Mouse (Mus musculus): ENCODE results near the gene Pdlim7. TPM values are rescaled to one million over a fixed set of nuclear protein-coding genes. Genes with fewer than 3 reads are reported as not detected.

Gene Pdlim7
- total RNA-seq (2021): 100 to 1,000 TPM; 450 to 533 TPM
- long read RNA-seq, experiment 1, partial matches to known transcripts: 456 of 520 reads
- long read RNA-seq, experiment 1, other reads (novel, unspliced or antisense): 59 of 520 reads
- long read RNA-seq, experiment 2, partial matches to known transcripts: 404 of 459 reads
- long read RNA-seq, experiment 2, other reads (novel, unspliced or antisense): 52 of 459 reads

- peak; percentile 94 for DNase-seq (ENCODE audit: low spot score)
Measured at GRCm38 (mm10) chr13:55513111-55513748, at the start of gene Pdlim7. Gene Pdlim7 (minus strand): TSS chr13:55513676.

- DNase-seq (ENCODE audit: low spot score): no peak
Measured at GRCm38 (mm10) chr13:55557499-55557898, 44.0 kb upstream of the Pdlim7 start.

- no peak for DNase-seq (ENCODE audit: low spot score)
Measured at GRCm38 (mm10) chr13:55555921-55556320, 42.4 kb upstream of the Pdlim7 start.

- no peak for DNase-seq (ENCODE audit: low spot score)
Measured at GRCm38 (mm10) chr13:55549061-55549460, 35.6 kb upstream of the Pdlim7 start.

GRCm38 (mm10) chr13:55548426-55548825 is 35.0 kb upstream of the Pdlim7 start:
- no peak for DNase-seq (ENCODE audit: low spot score)

GRCm38 (mm10) chr13:55547916-55548315 is 34.4 kb upstream of the Pdlim7 start:
- peak; percentile 63 for DNase-seq (ENCODE audit: low spot score)

GRCm38 (mm10) chr13:55544792-55545191 is 31.3 kb upstream of the Pdlim7 start:
- DNase-seq (ENCODE audit: low spot score): no peak

GRCm38 (mm10) chr13:55543447-55543846 is 30.0 kb upstream of the Pdlim7 start:
- no peak for DNase-seq (ENCODE audit: low spot score)

- DNase-seq (ENCODE audit: low spot score): no peak
Measured at GRCm38 (mm10) chr13:55542891-55543290, 29.4 kb upstream of the Pdlim7 start.

GRCm38 (mm10) chr13:55540933-55541332 is 27.5 kb upstream of the Pdlim7 start:
- DNase-seq (ENCODE audit: low spot score): no peak

- DNase-seq (ENCODE audit: low spot score): peak; percentile 99
Measured at GRCm38 (mm10) chr13:55536194-55537175, 23.0 kb upstream of the Pdlim7 start, which contains the start of gene Ddx41. Gene Ddx41 (minus strand): TSS chr13:55536658.

GRCm38 (mm10) chr13:55535796-55536193 is 22.3 kb upstream of the Pdlim7 start:
- DNase-seq (ENCODE audit: low spot score): no peak

- DNase-seq (ENCODE audit: low spot score): no peak
Measured at GRCm38 (mm10) chr13:55535191-55535590, 21.7 kb upstream of the Pdlim7 start.

GRCm38 (mm10) chr13:55529198-55529915 is 15.9 kb upstream of the Pdlim7 start, which contains the start of gene Dok3:
Gene Dok3 (minus strand): TSS chr13:55529296.
- DNase-seq (ENCODE audit: low spot score): no peak

- no peak for DNase-seq (ENCODE audit: low spot score)
Measured at GRCm38 (mm10) chr13:55527834-55528772, 14.6 kb upstream of the Pdlim7 start.

- no peak for DNase-seq (ENCODE audit: low spot score)
Measured at GRCm38 (mm10) chr13:55527212-55527611, 13.7 kb upstream of the Pdlim7 start.

GRCm38 (mm10) chr13:55525733-55526553 is 12.5 kb upstream of the Pdlim7 start:
- no peak for DNase-seq (ENCODE audit: low spot score)

GRCm38 (mm10) chr13:55523951-55524600 is 10.6 kb upstream of the Pdlim7 start:
- no peak for DNase-seq (ENCODE audit: low spot score)

- DNase-seq (ENCODE audit: low spot score): no peak
Measured at GRCm38 (mm10) chr13:55523278-55523677, 9.8 kb upstream of the Pdlim7 start.
